Mouse (Mus musculus) forebrain, embryonic 12.5 days (tissue): ENCODE measurements around the gene Prkce. TPM values are rescaled to one million over a fixed set of nuclear protein-coding genes. Genes with fewer than 3 reads are reported as not detected.

Experiments
- ATAC-seq: fragments of 200-750 bp; cut with Nextera tagmentation; 2 replicates; pipeline ENCODE4 v1.8.0; 2017; ENCODE audit warnings: moderate TSS enrichment; ENCODE audit not compliant: low FRiP score
- H3K27ac ChIP-seq: fragments of 300-500 bp; sonication (generic); 2 replicates; pipeline ENCODE4 v1.5.1; 2016; ENCODE audit warnings: mild to moderate bottlenecking
- H3K27me3 ChIP-seq: fragments of 300-500 bp; sonication (generic); 2 replicates; pipeline ENCODE4 v1.6.1; 2016; ENCODE audit warnings: mild to moderate bottlenecking
- H3K36me3 ChIP-seq: fragments of 300-500 bp; sonication (generic); replicated peaks from 2 replicates; pipeline ENCODE4 v1.6.1; 2016; ENCODE audit warnings: mild to moderate bottlenecking
- H3K4me1 ChIP-seq: fragments of 300-500 bp; sonication (generic); 2 replicates; pipeline ENCODE4 v1.6.1; 2016
- H3K4me2 ChIP-seq: fragments of 300-500 bp; sonication (generic); 2 replicates; pipeline ENCODE4 v1.6.1; 2016; ENCODE audit warnings: mild to moderate bottlenecking, moderate library complexity
- H3K4me3 ChIP-seq: fragments of 300-500 bp; sonication (generic); replicated peaks from 2 replicates; pipeline ENCODE4 v1.5.1; 2016; ENCODE audit warnings: mild to moderate bottlenecking
- H3K9ac ChIP-seq: fragments of 300-500 bp; sonication (generic); 2 replicates; pipeline ENCODE4 v1.6.1; 2016; ENCODE audit warnings: mild to moderate bottlenecking
- H3K9me3 ChIP-seq: fragments of 300-500 bp; sonication (generic); 2 replicates; pipeline ENCODE4 v1.6.1; 2016
- WGBS: fragments of 180-500 bp; shearing (Covaris S2); methylation state at CpG from one replicate; pipeline ENCODE4 v1.1.7; 2016; 5-methylcytosine and 5-hydroxymethylcytosine counted together
- polyA plus RNA-seq: library from polyadenylated mRNA; unstranded; fragments of >200 nt; fragmentation: Nextera tagmentation; extraction: Ambion mirVana; gene quantifications from 2 replicates; pipeline ENCODE4 v1.2.1, GENCODE M21; 2016

Prkce gene
- polyA plus RNA-seq, 1 experiment from 2014 or later: 6.0 TPM

GRCm38 (mm10) chr17:86273566-86274349 is 106.2 kb downstream of the Prkce start:
- no peak for ATAC-seq
- no peak overlapping the region for H3K27ac ChIP-seq
- no peaks in the 10 kb centered on the region for H3K36me3 ChIP-seq
- 84% methylated on average over 9 of the region's 9 CpGs for WGBS
- peaks cover 5% of the 10 kb centered on the region; the same call in 1 of the 2 replicates for H3K4me1 ChIP-seq
- no peak overlapping the region for H3K4me3 ChIP-seq
- H3K27me3 ChIP-seq: no peaks in the 10 kb centered on the region
- H3K9ac ChIP-seq: no peak overlapping the region
- no peaks in the 10 kb centered on the region for H3K9me3 ChIP-seq
- no peak overlapping the region for H3K4me2 ChIP-seq

- 76% methylated on average over 7 of the region's 7 CpGs for WGBS
- peaks cover 5% of the 10 kb centered on the region; the same call in 1 of the 2 replicates for H3K4me1 ChIP-seq
- H3K27me3 ChIP-seq: no peaks in the 10 kb centered on the region
- no peaks in the 10 kb centered on the region for H3K9me3 ChIP-seq
- no peak overlapping the region for H3K4me2 ChIP-seq
- no peaks in the 10 kb centered on the region for H3K36me3 ChIP-seq
- H3K4me3 ChIP-seq: no peak overlapping the region
- no peak overlapping the region for H3K27ac ChIP-seq
- H3K9ac ChIP-seq: no peak overlapping the region
- ATAC-seq: no peak
Observed at GRCm38 (mm10) chr17:86274350-86274744, 106.8 kb downstream of the Prkce start.

GRCm38 (mm10) chr17:86276381-86276780 is 108.8 kb downstream of the Prkce start:
- 87% methylated on average over 4 of the region's 4 CpGs for WGBS
- Histone ChIP-seq H3K27me3 (no peaks in the 10 kb centered on the region), H3K4me2 (no peak overlapping the region), H3K27ac (no peak overlapping the region), H3K9ac (no peak overlapping the region), H3K9me3 (no peaks in the 10 kb centered on the region), H3K4me1 (peaks cover 6% of the 10 kb centered on the region), H3K4me3 (no peak overlapping the region), H3K36me3 (no peaks in the 10 kb centered on the region)
- no peak for ATAC-seq

GRCm38 (mm10) chr17:86277032-86277798 is 109.6 kb downstream of the Prkce start:
- Histone ChIP-seq H3K36me3 (no peaks in the 10 kb centered on the region), H3K4me2 (no peak overlapping the region), H3K27ac (no peak overlapping the region), H3K9ac (no peak overlapping the region), H3K9me3 (no peaks in the 10 kb centered on the region), H3K4me3 (no peak overlapping the region), H3K4me1 (peaks cover 3% of the 10 kb centered on the region; the same call in 1 of the 2 replicates), H3K27me3 (no peaks in the 10 kb centered on the region)
- ATAC-seq: no peak
- WGBS: 76% methylated on average over 8 of the region's 8 CpGs

- 92% methylated on average over 5 of the region's 5 CpGs for WGBS
- Histone ChIP-seq H3K4me1 (peaks cover 3% of the 10 kb centered on the region; the same call in 1 of the 2 replicates), H3K9me3 (no peaks in the 10 kb centered on the region), H3K27me3 (no peaks in the 10 kb centered on the region), H3K36me3 (no peaks in the 10 kb centered on the region), H3K4me3 (no peak overlapping the region), H3K27ac (no peak overlapping the region), H3K9ac (no peak overlapping the region), H3K4me2 (no peak overlapping the region)
- ATAC-seq: no peak
Observed at GRCm38 (mm10) chr17:86277999-86278526, 110.5 kb downstream of the Prkce start.

GRCm38 (mm10) chr17:86279751-86280150 is 112.2 kb downstream of the Prkce start:
- 70% methylated on average over 10 of the region's 10 CpGs for WGBS
- H3K9ac ChIP-seq: no peak overlapping the region
- ATAC-seq: no peak

GRCm38 (mm10) chr17:86283741-86284140 is 116.2 kb downstream of the Prkce start:
- no peak for ATAC-seq
- Histone ChIP-seq H3K36me3 (no peaks in the 10 kb centered on the region), H3K27me3 (no peaks in the 10 kb centered on the region), H3K27ac (no peak overlapping the region), H3K9me3 (no peaks in the 10 kb centered on the region), H3K4me3 (no peak overlapping the region), H3K4me1 (peaks cover 3% of the 10 kb centered on the region; the same call in 1 of the 2 replicates), H3K4me2 (no peak overlapping the region), H3K9ac (no peak overlapping the region)
- 48% methylated on average over 5 of the region's 5 CpGs for WGBS

More at GRCm38 (mm10) chr17:86279751-86280150, 112.2 kb downstream of the Prkce start:
- Histone ChIP-seq H3K27me3 (no peaks in the 10 kb centered on the region), H3K4me1 (peaks cover 3% of the 10 kb centered on the region; the same call in 1 of the 2 replicates), H3K27ac (no peak overlapping the region), H3K4me3 (no peak overlapping the region), H3K36me3 (no peaks in the 10 kb centered on the region), H3K9me3 (no peaks in the 10 kb centered on the region), H3K4me2 (no peak overlapping the region)

GRCm38 (mm10) chr17:86285058-86285457 is 117.5 kb downstream of the Prkce start:
- ATAC-seq: no peak
- no peaks in the 10 kb centered on the region for H3K9me3 ChIP-seq
- WGBS: 83% methylated on average over 5 of the region's 5 CpGs

GRCm38 (mm10) chr17:86286747-86287271 is 119.2 kb downstream of the Prkce start:
- no peaks in the 10 kb centered on the region for H3K4me1 ChIP-seq
- 88% methylated on average over 7 of the region's 7 CpGs for WGBS
- no peaks in the 10 kb centered on the region for H3K27me3 ChIP-seq
- H3K36me3 ChIP-seq: no peaks in the 10 kb centered on the region
- ATAC-seq: no peak
- H3K4me2 ChIP-seq: no peak overlapping the region
- no peaks in the 10 kb centered on the region for H3K9me3 ChIP-seq
- no peak overlapping the region for H3K4me3 ChIP-seq
- H3K9ac ChIP-seq: no peak overlapping the region
- no peak overlapping the region for H3K27ac ChIP-seq

More at GRCm38 (mm10) chr17:86285058-86285457, 117.5 kb downstream of the Prkce start:
- Histone ChIP-seq H3K36me3 (no peaks in the 10 kb centered on the region), H3K9ac (no peak overlapping the region), H3K4me1 (peaks cover 3% of the 10 kb centered on the region; the same call in 1 of the 2 replicates), H3K4me2 (no peak overlapping the region), H3K27me3 (no peaks in the 10 kb centered on the region), H3K4me3 (no peak overlapping the region), H3K27ac (no peak overlapping the region)

GRCm38 (mm10) chr17:86292711-86293110 is 125.1 kb downstream of the Prkce start:
- 82% methylated on average over 6 of the region's 6 CpGs for WGBS
- Histone ChIP-seq H3K9ac (no peak overlapping the region), H3K4me1 (no peaks in the 10 kb centered on the region), H3K27me3 (no peaks in the 10 kb centered on the region), H3K27ac (no peak overlapping the region), H3K4me3 (no peak overlapping the region), H3K36me3 (no peaks in the 10 kb centered on the region), H3K4me2 (no peak overlapping the region), H3K9me3 (no peaks in the 10 kb centered on the region)
- ATAC-seq: no peak

GRCm38 (mm10) chr17:86293247-86293744 is 125.7 kb downstream of the Prkce start:
- ATAC-seq: no peak

GRCm38 (mm10) chr17:86299576-86299975 is 132.0 kb downstream of the Prkce start:
- Histone ChIP-seq H3K4me2 (no peak overlapping the region), H3K9ac (no peak overlapping the region)

More at GRCm38 (mm10) chr17:86293247-86293744, 125.7 kb downstream of the Prkce start:
- H3K4me2 ChIP-seq: no peak overlapping the region
- no peaks in the 10 kb centered on the region for H3K36me3 ChIP-seq
- H3K9me3 ChIP-seq: no peaks in the 10 kb centered on the region
- H3K4me1 ChIP-seq: no peaks in the 10 kb centered on the region
- H3K27ac ChIP-seq: no peak overlapping the region
- no peak overlapping the region for H3K4me3 ChIP-seq
- H3K27me3 ChIP-seq: no peaks in the 10 kb centered on the region
- no peak overlapping the region for H3K9ac ChIP-seq
- 39% methylated on average over 10 of the region's 10 CpGs for WGBS

More at GRCm38 (mm10) chr17:86299576-86299975, 132.0 kb downstream of the Prkce start:
- ATAC-seq: no peak
- H3K4me1 ChIP-seq: 0 out of 2 replicates have a peak, but pooled peaks cover 2% of the 10 kb centered on the region
- no peak overlapping the region for H3K4me3 ChIP-seq
- 84% methylated on average over 3 of the region's 3 CpGs for WGBS
- no peaks in the 10 kb centered on the region for H3K27me3 ChIP-seq
- no peaks in the 10 kb centered on the region for H3K36me3 ChIP-seq
- no peak overlapping the region for H3K27ac ChIP-seq
- no peaks in the 10 kb centered on the region for H3K9me3 ChIP-seq
